Mouse (Mus musculus): ENCODE results near the gene Ciao1. TPM values are rescaled to one million over a fixed set of nuclear protein-coding genes. Genes with fewer than 3 reads are reported as not detected.

The Ciao1 gene
- total and polyA plus RNA-seq, 2 experiments: 44.9 to 62.7 TPM

- Histone ChIP-seq H3K4me1 (ENCODE audit: control insufficient read depth, insufficient read depth, low read length) (peaks cover 14% of the 10 kb centered on the region), H3K27ac (replicated peaks; ENCODE audit: insufficient read depth, low read depth, low read length) (no peak overlapping the region), H3K36me3 (ENCODE audit: control insufficient read depth, insufficient read depth, low read length) (peaks cover 9% of the 10 kb centered on the region; the same call in 1 of the 2 replicates), H3K79me2 (ENCODE audit: control insufficient read depth, insufficient read depth, low read length) (peaks cover 12% of the 10 kb centered on the region; the same call in 1 of the 2 replicates), H3K4me3 (ENCODE audit: insufficient read depth, low read depth, low read length) (no peak overlapping the region), H3K9ac (ENCODE audit: low read depth, low read length) (no peak overlapping the region), H3K27me3 (ENCODE audit: control insufficient read depth, insufficient read depth, low read length) (no peaks in the 10 kb centered on the region)
- DNase-seq (ENCODE audit: extremely low read depth, low read depth, low spot score): peak; percentile 59
- WGBS: 61% methylated on average over 3 of the region's 3 CpGs
- TF ChIP-seq CTCF (IDR thresholded peaks at IDR 0.05; ENCODE audit: low read depth, low read length) (no peak), POLR2A (IDR thresholded peaks at IDR 0.05; ENCODE audit: extremely low read depth, insufficient read depth, low read length) (no peak)
Observed at GRCm38 (mm10) chr2:127254604-127255134, 7.1 kb upstream of the Ciao1 start.

- H3K27me3 ChIP-seq (ENCODE audit: control insufficient read depth, insufficient read depth, low read length): no peaks in the 10 kb centered on the region
- peaks cover 22% of the 10 kb centered on the region for H3K79me2 ChIP-seq (ENCODE audit: control insufficient read depth, insufficient read depth, low read length)
- no peak for DNase-seq (ENCODE audit: extremely low read depth, low read depth, low spot score)
- 83% methylated on average over 5 of the region's 5 CpGs for WGBS
- peaks cover 19% of the 10 kb centered on the region for H3K4me1 ChIP-seq (ENCODE audit: control insufficient read depth, insufficient read depth, low read length)
- H3K36me3 ChIP-seq (ENCODE audit: control insufficient read depth, insufficient read depth, low read length): peaks cover 6% of the 10 kb centered on the region; the same call in 1 of the 2 replicates
- H3K27ac ChIP-seq (replicated peaks; ENCODE audit: insufficient read depth, low read depth, low read length): no peak overlapping the region
- H3K4me3 ChIP-seq (ENCODE audit: insufficient read depth, low read depth, low read length): no peak overlapping the region
- H3K9ac ChIP-seq (ENCODE audit: low read depth, low read length): no peak overlapping the region
- TF ChIP-seq POLR2A (IDR thresholded peaks at IDR 0.05; ENCODE audit: extremely low read depth, insufficient read depth, low read length) (no peak), CTCF (IDR thresholded peaks at IDR 0.05; ENCODE audit: low read depth, low read length) (no peak)
Observed at GRCm38 (mm10) chr2:127252787-127253186, 5.2 kb upstream of the Ciao1 start.

GRCm38 (mm10) chr2:127251880-127252527 is 4.4 kb upstream of the Ciao1 start:
- Histone ChIP-seq H3K36me3 (ENCODE audit: control insufficient read depth, insufficient read depth, low read length) (0 out of 2 replicates have a peak, but pooled peaks cover 1% of the 10 kb centered on the region), H3K4me3 (ENCODE audit: insufficient read depth, low read depth, low read length) (no peak overlapping the region), H3K4me1 (ENCODE audit: control insufficient read depth, insufficient read depth, low read length) (peaks cover 19% of the 10 kb centered on the region), H3K79me2 (ENCODE audit: control insufficient read depth, insufficient read depth, low read length) (peaks cover 25% of the 10 kb centered on the region), H3K27me3 (ENCODE audit: control insufficient read depth, insufficient read depth, low read length) (no peaks in the 10 kb centered on the region), H3K27ac (replicated peaks; ENCODE audit: insufficient read depth, low read depth, low read length) (no peak overlapping the region), H3K9ac (ENCODE audit: low read depth, low read length) (no peak overlapping the region)
- DNase-seq (ENCODE audit: extremely low read depth, low read depth, low spot score): no peak
- TF ChIP-seq CTCF (IDR thresholded peaks at IDR 0.05; ENCODE audit: low read depth, low read length) (no peak), POLR2A (IDR thresholded peaks at IDR 0.05; ENCODE audit: extremely low read depth, insufficient read depth, low read length) (no peak)
- WGBS: 61% methylated on average over 3 of the region's 3 CpGs

- peaks cover 25% of the 10 kb centered on the region for H3K79me2 ChIP-seq (ENCODE audit: control insufficient read depth, insufficient read depth, low read length)
- H3K36me3 ChIP-seq (ENCODE audit: control insufficient read depth, insufficient read depth, low read length): 0 out of 2 replicates have a peak, but pooled peaks cover 1% of the 10 kb centered on the region
- no peak for DNase-seq (ENCODE audit: extremely low read depth, low read depth, low spot score)
- H3K4me3 ChIP-seq (ENCODE audit: insufficient read depth, low read depth, low read length): no peak overlapping the region
- no peak overlapping the region for H3K27ac ChIP-seq (replicated peaks; ENCODE audit: insufficient read depth, low read depth, low read length)
- 71% methylated on average over 3 of the region's 3 CpGs for WGBS
- TF ChIP-seq POLR2A (IDR thresholded peaks at IDR 0.05; ENCODE audit: extremely low read depth, insufficient read depth, low read length): no peak
- TF ChIP-seq CTCF (IDR thresholded peaks at IDR 0.05; ENCODE audit: low read depth, low read length): no peak
- H3K9ac ChIP-seq (ENCODE audit: low read depth, low read length): no peak overlapping the region
- H3K27me3 ChIP-seq (ENCODE audit: control insufficient read depth, insufficient read depth, low read length): no peaks in the 10 kb centered on the region
- H3K4me1 ChIP-seq (ENCODE audit: control insufficient read depth, insufficient read depth, low read length): peaks cover 21% of the 10 kb centered on the region
Observed at GRCm38 (mm10) chr2:127251457-127251856, 3.8 kb upstream of the Ciao1 start.

- H3K9ac ChIP-seq (ENCODE audit: low read depth, low read length): no peak overlapping the region
- peaks cover 21% of the 10 kb centered on the region for H3K4me1 ChIP-seq (ENCODE audit: control insufficient read depth, insufficient read depth, low read length)
- peaks cover 25% of the 10 kb centered on the region for H3K79me2 ChIP-seq (ENCODE audit: control insufficient read depth, insufficient read depth, low read length)
- no peak overlapping the region for H3K27ac ChIP-seq (replicated peaks; ENCODE audit: insufficient read depth, low read depth, low read length)
- WGBS: 80% methylated on average over 9 of the region's 9 CpGs
- H3K36me3 ChIP-seq (ENCODE audit: control insufficient read depth, insufficient read depth, low read length): peaks cover 7% of the 10 kb centered on the region
- H3K4me3 ChIP-seq (ENCODE audit: insufficient read depth, low read depth, low read length): no peak overlapping the region
- no peak for TF ChIP-seq POLR2A (IDR thresholded peaks at IDR 0.05; ENCODE audit: extremely low read depth, insufficient read depth, low read length)
- no peak for TF ChIP-seq CTCF (IDR thresholded peaks at IDR 0.05; ENCODE audit: low read depth, low read length)
- H3K27me3 ChIP-seq (ENCODE audit: control insufficient read depth, insufficient read depth, low read length): no peaks in the 10 kb centered on the region
- DNase-seq (ENCODE audit: extremely low read depth, low read depth, low spot score): no peak
Observed at GRCm38 (mm10) chr2:127250291-127251008, 2.8 kb upstream of the Ciao1 start.

Data from liver, adult 2 months (tissue).